Mouse (Mus musculus): Measurements from ENCODE around the gene Daam1. TPM values are rescaled to one million over a fixed set of nuclear protein-coding genes. Genes with fewer than 3 reads are reported as not detected.

Gene Daam1
- total RNA-seq, 2 experiments from 2014 or later, result 49.3 to 53.9 TPM

DNA sequence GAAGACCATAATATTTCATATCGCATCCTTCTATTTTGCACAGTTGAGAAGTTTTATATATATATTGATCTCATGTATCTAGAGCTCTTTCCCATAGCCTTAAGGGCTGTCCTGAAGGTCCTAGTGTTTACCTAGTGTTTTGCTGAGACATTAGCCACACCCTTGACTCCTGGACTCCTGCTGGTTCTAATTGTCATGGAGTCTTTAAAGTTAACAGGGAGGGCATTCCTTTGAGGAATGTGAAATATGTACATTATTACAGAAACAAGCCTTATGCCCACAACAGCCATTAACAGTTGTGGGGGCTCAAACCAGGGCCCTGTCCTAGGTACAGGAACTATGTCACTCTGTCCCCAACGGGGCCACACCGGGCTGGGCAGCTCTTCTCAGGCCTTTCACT, 180.5 kb downstream of the Daam1 start:
- intact Hi-C loops (cut with DNase I), result no loop called here
- DNase-seq (ENCODE audit: low spot score in 2 of 2), result no peak

DNA sequence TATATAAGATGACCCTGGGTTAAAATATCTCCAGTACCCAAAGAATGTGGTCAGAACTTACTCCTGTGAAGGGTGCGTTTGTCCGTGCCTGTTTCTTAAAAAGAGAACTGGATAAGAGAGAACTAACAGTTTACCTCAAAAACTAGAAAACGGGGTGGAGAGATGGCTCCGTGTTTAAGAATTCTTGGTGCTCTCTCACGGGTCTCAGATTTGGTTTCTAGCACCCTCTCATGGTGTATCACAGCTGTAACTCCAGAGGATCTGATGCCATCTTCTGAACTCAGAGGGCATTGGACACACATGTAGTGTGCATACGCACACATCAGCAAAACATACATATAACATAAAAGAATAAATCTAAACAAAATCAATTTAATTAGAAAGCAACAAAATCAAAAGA, 181.2 kb downstream of the Daam1 start:
- intact Hi-C loops (cut with DNase I), result no loop called here
- no peak for DNase-seq (ENCODE audit: low spot score in 2 of 2)

DNA sequence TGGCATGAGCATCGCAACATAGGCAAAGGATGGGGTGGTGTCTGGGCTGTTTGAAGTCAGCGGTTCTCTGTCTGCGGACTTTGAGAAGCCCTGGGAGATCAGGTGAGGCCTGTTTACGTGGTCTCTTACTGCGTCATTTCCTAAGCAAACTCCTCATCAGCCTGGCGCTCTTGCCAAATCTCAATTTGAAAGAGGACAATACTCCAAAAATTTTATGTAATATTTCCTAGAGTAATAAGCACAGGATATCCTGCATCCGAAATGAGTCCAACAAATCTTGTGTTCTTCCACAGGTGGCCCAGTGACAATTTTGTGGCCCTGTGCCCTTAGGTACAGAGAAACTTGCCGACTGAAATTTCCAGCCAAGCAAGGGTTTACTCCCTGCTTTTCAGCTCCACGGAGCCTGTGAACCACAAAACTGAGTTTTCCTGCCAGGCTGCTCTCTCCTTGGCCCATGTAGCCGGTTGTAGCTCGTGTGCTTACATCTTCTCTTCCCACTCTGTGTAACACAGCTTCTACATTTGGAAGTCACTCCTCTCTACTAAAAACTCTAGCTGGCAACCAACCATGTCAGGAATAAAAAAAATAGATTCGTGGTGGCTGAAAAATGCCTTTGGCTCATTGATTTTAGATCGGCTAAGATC, 183.0 kb downstream of the Daam1 start:
- DNase-seq (ENCODE audit: low spot score in 2 of 2), result no peak
- intact Hi-C loops (cut with DNase I), result no loop called here

DNA sequence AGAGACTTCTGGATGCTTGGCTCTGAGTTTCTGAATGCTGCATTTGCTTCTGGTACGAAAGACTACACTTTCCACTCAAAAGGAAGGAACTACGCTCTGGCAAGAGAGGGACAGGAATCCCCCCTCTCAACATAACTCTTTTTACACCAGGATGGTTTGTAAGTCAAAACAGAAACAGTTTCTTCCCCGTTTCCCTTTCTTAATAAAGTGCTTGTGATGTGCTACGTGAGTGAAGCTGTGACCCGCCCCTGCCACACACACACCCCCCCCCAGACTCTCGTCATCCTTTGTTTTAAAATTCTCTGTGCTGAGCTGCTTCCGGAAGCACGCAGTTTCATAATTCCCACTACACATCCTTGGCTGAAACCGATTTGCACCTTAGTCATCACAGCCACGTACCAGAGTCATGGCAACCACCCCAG, 183.5 kb downstream of the Daam1 start:
- no peak for DNase-seq (ENCODE audit: low spot score in 2 of 2)
- intact Hi-C loops (cut with DNase I), result no loop called here

DNA sequence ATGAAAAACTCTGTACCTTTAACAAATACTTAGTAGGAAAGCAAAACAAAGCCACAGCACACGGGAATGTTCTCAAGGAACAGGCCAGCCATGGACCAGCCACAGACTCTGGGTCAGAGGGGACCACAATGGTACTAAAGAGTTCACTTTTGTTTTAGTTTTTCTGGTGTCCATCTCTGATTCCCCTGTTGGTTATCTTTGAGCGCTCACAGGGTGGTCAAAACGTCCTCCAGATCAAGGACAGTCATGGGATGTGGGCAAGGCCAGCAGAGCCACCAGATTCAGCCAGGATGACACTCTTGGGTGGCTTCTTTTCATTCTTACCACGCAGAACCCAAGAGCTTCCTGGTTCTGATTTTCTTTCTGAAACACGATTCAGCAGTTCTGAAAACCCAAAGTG, 184.4 kb downstream of the Daam1 start:
- no peak for DNase-seq (ENCODE audit: low spot score in 2 of 2)
- intact Hi-C loops (cut with DNase I), result no loop called here

DNA sequence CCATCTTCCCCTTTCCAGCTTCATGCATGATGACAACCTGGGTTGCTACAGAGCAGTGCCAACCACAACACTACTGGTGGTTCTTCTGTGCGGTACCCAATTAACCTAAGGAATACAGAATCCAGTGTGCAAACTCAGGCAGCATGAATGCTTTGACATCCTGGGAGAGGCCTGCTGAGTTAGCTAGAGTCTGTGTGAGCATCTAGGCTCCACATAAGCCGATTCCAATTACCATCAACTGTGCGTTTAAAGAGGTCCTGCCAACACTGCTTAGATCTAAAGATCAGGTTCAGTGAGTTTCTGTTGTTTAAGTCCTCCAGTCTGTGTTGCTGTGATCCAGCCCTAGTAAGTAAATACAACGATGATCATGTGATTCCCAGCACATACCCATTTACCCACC, 189.4 kb downstream of the Daam1 start:
- DNase-seq (ENCODE audit: low spot score in 2 of 2), result no peak
- intact Hi-C loops (cut with DNase I), result no loop called here

DNA sequence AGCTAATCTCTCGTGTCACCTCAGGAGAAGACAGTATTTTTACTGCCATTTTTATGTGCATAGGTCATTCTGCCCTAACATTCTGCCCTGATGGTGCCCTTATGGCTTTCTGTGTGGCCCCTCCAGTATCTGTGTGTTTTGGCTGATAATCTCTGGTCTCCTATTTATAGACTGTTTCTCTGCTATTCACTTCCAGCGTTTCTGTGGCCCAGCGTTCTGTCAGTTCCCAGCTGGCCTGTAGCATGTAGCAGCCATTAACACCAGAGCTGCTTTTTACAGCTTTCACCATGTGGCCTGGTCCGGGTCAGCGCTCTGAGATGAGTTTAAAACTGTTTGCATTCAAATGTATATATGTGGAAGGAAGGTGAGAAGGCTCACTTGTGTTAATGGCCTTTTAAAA, 190.7 kb downstream of the Daam1 start:
- DNase-seq (ENCODE audit: low spot score in 2 of 2), result no peak
- intact Hi-C loops (cut with DNase I), result no loop called here

DNA sequence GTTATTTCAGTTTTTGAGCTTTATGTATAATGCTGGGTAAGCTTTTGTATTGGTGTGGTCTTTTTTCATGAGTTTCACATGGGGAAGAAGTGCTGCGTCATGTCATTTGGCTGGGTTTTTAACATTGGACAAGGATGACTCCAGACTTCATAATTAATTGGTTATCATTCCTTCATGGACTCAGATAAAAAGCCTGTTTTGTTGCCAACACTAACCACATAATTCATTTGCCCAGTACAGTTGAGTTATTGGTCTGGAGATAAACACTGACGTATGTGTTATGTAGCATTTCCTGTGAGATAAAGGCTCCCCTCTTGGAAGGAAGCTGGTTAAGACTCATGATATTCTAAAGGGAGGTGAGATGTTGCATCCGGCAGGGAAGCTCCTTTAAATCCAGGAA, 191.9 kb downstream of the Daam1 start:
- intact Hi-C loops (cut with DNase I), result no loop called here
- no peak for DNase-seq (ENCODE audit: low spot score in 2 of 2)

DNA sequence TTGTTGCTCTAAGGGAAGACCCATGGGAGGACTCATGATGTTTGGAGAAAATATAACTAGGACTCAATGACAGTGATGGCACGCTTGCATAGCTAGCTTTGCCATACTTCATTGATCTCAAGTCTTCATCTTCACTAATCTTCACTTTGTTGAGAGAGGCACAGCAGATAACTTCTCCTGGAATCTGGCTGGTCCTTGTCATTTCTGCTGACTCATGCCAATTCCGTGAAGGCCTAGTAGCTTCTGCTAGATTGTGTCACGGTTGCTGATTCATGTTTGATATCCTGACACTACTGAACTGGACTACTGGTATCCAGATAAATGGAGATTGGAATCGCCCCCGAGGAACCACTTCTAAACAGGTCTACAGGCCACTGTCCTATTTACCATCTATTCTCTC, 192.7 kb downstream of the Daam1 start:
- intact Hi-C loops (cut with DNase I), result no loop called here
- DNase-seq (ENCODE audit: low spot score in 2 of 2), result no peak

DNA sequence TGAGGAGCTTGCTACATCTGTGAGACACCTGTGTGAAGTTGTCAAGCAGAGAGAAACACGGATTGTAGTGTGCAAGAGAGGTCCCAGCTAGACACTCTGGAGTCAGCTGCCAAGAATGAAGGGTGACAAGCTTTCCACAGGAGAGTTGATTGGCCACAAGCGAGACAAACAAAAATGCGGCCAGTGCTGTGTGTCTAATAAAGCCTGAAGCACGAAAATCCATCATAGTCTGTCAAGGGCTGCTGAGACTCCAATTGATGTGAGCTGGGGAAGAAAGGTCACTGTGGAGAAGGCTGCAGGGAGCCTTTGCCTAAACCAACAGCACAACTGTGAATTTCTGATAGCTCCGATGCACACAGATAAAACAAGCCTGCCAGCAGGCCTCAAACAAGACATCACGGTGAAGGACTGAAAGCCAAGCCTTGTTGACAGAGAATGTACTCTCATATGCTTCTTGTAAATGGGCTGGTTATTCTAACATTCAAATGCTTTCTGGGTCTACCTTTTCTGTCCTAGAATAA, 194.5 kb downstream of the Daam1 start:
- intact Hi-C loops (cut with DNase I), result no loop called here
- DNase-seq (ENCODE audit: low spot score in 2 of 2), result no peak

DNA sequence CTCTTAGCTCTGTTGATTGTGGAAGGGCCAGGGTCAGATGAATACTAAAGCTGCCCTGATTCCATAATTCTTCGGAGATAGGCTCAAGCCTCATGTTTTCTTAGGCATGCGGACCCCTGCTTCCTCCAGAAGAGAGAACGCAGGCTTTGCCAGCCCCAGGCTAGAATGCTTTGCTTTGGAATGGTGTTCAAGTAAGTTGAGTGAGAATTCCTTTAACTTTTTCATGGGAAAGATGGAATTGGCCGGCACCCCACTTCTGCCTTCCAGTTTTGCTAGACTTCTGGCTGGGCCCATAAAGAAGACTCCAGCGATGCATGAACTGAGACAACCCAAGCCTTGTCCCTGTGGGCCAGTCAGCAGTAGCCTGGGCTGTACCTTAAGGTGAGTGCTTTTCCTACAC, 200.3 kb downstream of the Daam1 start:
- no peak for DNase-seq (ENCODE audit: low spot score in 2 of 2)
- intact Hi-C loops (cut with DNase I), result no loop called here

DNA sequence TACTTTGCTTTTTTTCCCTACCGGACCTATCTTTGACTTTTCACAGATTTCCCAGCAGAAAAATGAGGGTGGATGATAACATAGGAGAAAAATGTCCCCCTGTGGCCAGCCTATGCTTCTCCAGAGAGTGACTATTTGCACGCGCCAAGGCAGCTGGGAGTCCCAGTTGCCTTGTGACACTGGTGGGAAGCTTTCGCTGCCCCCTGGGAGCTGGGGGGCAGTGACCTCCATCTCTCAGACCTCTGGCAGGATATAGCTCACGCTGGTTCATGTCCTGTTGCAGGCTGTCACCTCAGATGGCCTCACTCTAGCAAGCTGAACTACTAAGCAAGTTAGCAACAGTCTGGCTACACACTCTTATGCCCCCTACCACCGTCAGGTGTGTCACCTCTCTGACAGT, 200.9 kb downstream of the Daam1 start:
- intact Hi-C loops (cut with DNase I), result no loop called here
- no peak for DNase-seq (ENCODE audit: low spot score in 2 of 2)

DNA sequence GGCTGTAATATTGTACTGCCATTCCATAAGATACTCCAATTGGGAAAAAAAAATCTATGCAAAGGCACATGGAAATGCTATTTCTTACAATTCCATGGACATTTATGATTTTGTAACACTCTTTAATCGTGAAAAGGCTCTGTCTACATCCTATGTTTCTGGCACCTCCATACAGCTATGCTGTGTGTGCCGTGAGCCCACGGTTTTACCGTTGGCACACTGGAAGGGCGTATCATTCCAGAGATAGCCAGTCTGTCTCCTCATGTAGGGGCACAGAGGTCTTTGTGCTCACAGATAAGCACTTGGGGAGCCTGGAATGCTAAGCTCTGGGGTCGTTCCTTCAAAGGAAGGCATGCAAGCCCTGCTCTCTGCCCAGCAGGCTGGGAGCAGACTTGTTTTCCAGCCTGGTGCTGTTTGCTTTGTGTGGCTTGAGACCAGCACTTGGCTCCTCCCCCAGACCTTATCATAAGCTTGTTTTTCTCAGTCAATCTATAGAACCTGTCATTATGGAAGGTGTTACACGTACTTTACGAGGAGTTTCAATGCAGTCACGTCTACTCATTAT, 205.3 kb downstream of the Daam1 start:
- intact Hi-C loops (cut with DNase I), result no loop called here
- no peak for DNase-seq (ENCODE audit: low spot score in 2 of 2)

DNA sequence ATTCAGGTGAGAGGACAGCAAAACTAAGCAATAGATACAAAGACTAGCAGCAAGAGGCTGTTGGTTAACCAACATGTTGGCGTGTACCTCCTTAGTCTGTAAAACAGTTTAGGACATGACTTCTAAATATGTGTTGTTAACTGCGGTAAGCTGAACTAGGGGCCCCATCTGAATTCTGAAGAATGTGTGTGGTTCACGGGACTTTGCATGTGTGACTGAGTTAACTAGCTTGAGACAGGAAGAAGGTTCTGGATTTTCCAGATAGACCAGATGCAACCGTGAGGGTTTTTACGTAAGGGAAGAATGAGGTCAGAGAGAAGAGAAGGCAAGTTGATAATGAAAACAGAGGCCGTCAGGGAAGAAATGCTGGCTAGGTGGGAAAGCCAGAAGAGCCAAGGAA, 206.2 kb downstream of the Daam1 start:
- DNase-seq (ENCODE audit: low spot score in 2 of 2), result no peak

DNA sequence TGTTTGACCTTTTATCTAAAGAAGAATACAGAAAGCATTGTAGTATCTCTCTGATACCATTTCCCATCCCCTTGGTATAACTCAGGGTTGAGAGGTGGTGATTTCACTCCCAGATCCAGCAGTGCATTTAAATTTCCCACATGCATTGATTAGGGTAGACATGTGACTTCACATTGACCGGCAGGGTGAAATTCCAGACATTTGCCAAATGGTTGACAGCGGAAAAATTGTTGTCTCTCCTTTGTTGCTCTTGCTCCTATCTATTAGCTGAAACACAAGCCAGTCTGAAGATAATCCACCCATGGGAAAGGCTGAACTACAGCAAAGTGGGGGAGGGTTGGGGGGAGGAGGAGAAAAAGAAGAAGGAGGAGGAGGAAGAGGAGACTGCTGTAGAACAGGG, 208.0 kb downstream of the Daam1 start:
- intact Hi-C loops (cut with DNase I), result no loop called here
- no peak for DNase-seq (ENCODE audit: low spot score in 2 of 2)

More for the DNA sequence above, 206.2 kb downstream of the Daam1 start:
- intact Hi-C loops (cut with DNase I), result no loop called here

DNA sequence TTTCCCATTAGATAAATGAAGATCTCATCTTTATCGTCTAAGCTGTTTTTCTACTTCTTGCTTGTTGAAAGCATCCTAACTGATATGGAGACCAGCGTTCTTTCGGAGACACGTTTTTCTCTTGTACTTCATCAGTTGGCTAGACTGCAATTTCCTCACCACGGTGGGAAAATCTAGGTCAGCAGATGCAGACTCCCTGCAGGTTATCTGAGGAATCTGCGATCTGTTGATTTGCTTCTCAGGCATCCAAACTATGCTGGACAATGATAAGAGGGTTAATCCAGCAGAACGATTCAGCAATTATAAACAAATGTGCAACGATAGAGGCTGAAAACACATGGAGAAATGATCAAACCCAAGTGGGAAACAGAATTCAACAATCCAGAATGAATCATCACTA, 208.6 kb downstream of the Daam1 start:
- intact Hi-C loops (cut with DNase I), result no loop called here
- DNase-seq (ENCODE audit: low spot score in 2 of 2), result no peak

DNA sequence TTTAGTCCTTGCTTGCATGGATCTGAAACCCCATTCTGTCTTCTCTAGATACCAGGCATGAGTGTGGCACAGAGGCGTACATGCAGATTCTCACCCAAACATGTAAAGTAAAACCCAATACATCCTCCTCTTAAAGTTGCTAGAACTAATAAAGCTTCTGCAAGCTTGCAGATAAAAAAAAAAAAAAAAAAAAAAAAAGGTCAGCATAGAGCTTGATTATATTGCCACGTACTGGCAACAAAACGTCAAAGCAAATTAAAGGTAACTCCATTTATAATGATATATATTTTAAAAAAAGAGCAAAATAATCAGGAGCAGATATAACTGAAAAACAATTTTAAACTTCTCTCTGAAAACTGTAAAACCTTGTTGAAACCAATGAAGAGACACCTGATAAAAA, 210.4 kb downstream of the Daam1 start:
- intact Hi-C loops (cut with DNase I), result no loop called here
- no peak for DNase-seq (ENCODE audit: low spot score in 2 of 2)

Other genes with a start within 250 kb of the Daam1 start
- 10 to 100 TPM; 12.1 to 14.6 TPM for gene Gpr135, start 240.0 kb downstream of the Daam1 start, total RNA-seq (2021)